Mouse (Mus musculus): ENCODE data around the gene Obsl1. TPM values are rescaled to one million over a fixed set of nuclear protein-coding genes. Genes with fewer than 3 reads are reported as not detected.

Gene Obsl1
- total and polyA plus RNA-seq, 3 experiments, result 0.47 to 0.84 TPM; not detected in 1

GRCm38 (mm10) chr1:75444208-75444607 is 62.0 kb downstream of the Obsl1 start:
- no peak overlapping the region for H3K27ac ChIP-seq (ENCODE audit: insufficient read depth, low read depth)
- H3K4me1 ChIP-seq (ENCODE audit: control insufficient read depth in 1 of 2, insufficient read depth in 2 of 2), result peaks cover 17 to 28% of the 10 kb centered on the region in 2 experiments
- H3K4me3 ChIP-seq (replicated peaks in 1 of 3; ENCODE audit: low read depth in 2 of 3, low read length in 2 of 3, poor library complexity in 1 of 3), result no peak overlapping the region
- dilution Hi-C loops (cut with MboI; ENCODE audit: extremely low pct_ligation_motif_present, extremely low pct_unique_long_range_greater_than_20kb, low sequenced_read_pairs), result no loop called here
- H3K79me2 ChIP-seq (replicated peaks; ENCODE audit: control insufficient read depth, extremely low read depth, insufficient read depth, poor library complexity, severe bottlenecking), result no peaks in the 10 kb centered on the region
- peaks cover 33 to 49% of the 10 kb centered on the region in 2 experiments for H3K36me3 ChIP-seq (replicated peaks in 1 of 2; ENCODE audit: control insufficient read depth in 1 of 2, insufficient read depth in 1 of 2, low read length in 1 of 2)
- no peak for DNase-seq (ENCODE audit: extremely low read depth)
- no peak overlapping the region for H3K9ac ChIP-seq (ENCODE audit: insufficient read depth, low read depth)
- no peaks in the 10 kb centered on the region for H3K9me3 ChIP-seq (replicated peaks; ENCODE audit: low read length)
- H3K27me3 ChIP-seq (replicated peaks), result peaks cover 29% of the 10 kb centered on the region
- in situ Hi-C loops (cut with MboI; ENCODE audit: low pct_ligation_motif_present, low pct_unique_long_range_greater_than_20kb, low sequenced_read_pairs), result no loop called here
- H3K4me2 ChIP-seq (ENCODE audit: insufficient read depth, low read depth, poor library complexity, severe bottlenecking), result no peak overlapping the region
- TF ChIP-seq HCFC1 (IDR thresholded peaks at IDR 0.05; ENCODE audit: low read depth, low read length), result no peak
- no peak for TF ChIP-seq MYC (IDR thresholded peaks at IDR 0.05; ENCODE audit: low read depth, low read length)

GRCm38 (mm10) chr1:75443247-75444024 is 62.8 kb downstream of the Obsl1 start:
- TF ChIP-seq ETS1 (conservative IDR thresholded peaks at IDR 0.05; ENCODE audit: low read depth, low read length) (no peak), EP300 (IDR thresholded peaks at IDR 0.05; ENCODE audit: low read length) (no peak)
- no peak for DNase-seq (ENCODE audit: extremely low read depth)
- Histone ChIP-seq H3K4me2 (ENCODE audit: insufficient read depth, low read depth, poor library complexity, severe bottlenecking) (no peak overlapping the region), H3K4me3 (replicated peaks in 1 of 3; ENCODE audit: low read depth in 2 of 3, low read length in 2 of 3, poor library complexity in 1 of 3) (no peak overlapping the region), H3K27ac (ENCODE audit: insufficient read depth, low read depth) (no peak overlapping the region), H3K79me2 (replicated peaks; ENCODE audit: control insufficient read depth, extremely low read depth, insufficient read depth, poor library complexity, severe bottlenecking) (no peaks in the 10 kb centered on the region), H3K27me3 (replicated peaks) (peaks cover 23% of the 10 kb centered on the region), H3K4me1 (ENCODE audit: control insufficient read depth in 1 of 2, insufficient read depth in 2 of 2) (peaks cover 12 to 22% of the 10 kb centered on the region in 2 experiments; a peak in 3 of 4 replicates), H3K9ac (ENCODE audit: insufficient read depth, low read depth) (no peak overlapping the region), H3K9me3 (replicated peaks; ENCODE audit: low read length) (no peaks in the 10 kb centered on the region), H3K36me3 (replicated peaks in 1 of 2; ENCODE audit: control insufficient read depth in 1 of 2, insufficient read depth in 1 of 2, low read length in 1 of 2) (peaks cover 34 to 56% of the 10 kb centered on the region in 2 experiments)
- dilution Hi-C loops (cut with MboI; ENCODE audit: extremely low pct_ligation_motif_present, extremely low pct_unique_long_range_greater_than_20kb, low sequenced_read_pairs) (no loop called here), in situ Hi-C loops (cut with MboI; ENCODE audit: low pct_ligation_motif_present, low pct_unique_long_range_greater_than_20kb, low sequenced_read_pairs) (no loop called here)

GRCm38 (mm10) chr1:75442811-75443210 is 63.4 kb downstream of the Obsl1 start:
- no peaks in the 10 kb centered on the region for H3K9me3 ChIP-seq (replicated peaks; ENCODE audit: low read length)
- H3K27ac ChIP-seq (ENCODE audit: insufficient read depth, low read depth), result no peak overlapping the region
- H3K79me2 ChIP-seq (replicated peaks; ENCODE audit: control insufficient read depth, extremely low read depth, insufficient read depth, poor library complexity, severe bottlenecking), result no peaks in the 10 kb centered on the region
- H3K4me2 ChIP-seq (ENCODE audit: insufficient read depth, low read depth, poor library complexity, severe bottlenecking), result no peak overlapping the region
- H3K36me3 ChIP-seq (replicated peaks in 1 of 2; ENCODE audit: control insufficient read depth in 1 of 2, insufficient read depth in 1 of 2, low read length in 1 of 2), result peaks cover 34 to 61% of the 10 kb centered on the region in 2 experiments
- no peak for DNase-seq (ENCODE audit: extremely low read depth)
- H3K4me3 ChIP-seq (replicated peaks in 1 of 3; ENCODE audit: low read depth in 2 of 3, low read length in 2 of 3, poor library complexity in 1 of 3), result no peak overlapping the region
- dilution Hi-C loops (cut with MboI; ENCODE audit: extremely low pct_ligation_motif_present, extremely low pct_unique_long_range_greater_than_20kb, low sequenced_read_pairs), result no loop called here
- no peak overlapping the region for H3K9ac ChIP-seq (ENCODE audit: insufficient read depth, low read depth)
- peaks cover 17% of the 10 kb centered on the region for H3K27me3 ChIP-seq (replicated peaks)
- in situ Hi-C loops (cut with MboI; ENCODE audit: low pct_ligation_motif_present, low pct_unique_long_range_greater_than_20kb, low sequenced_read_pairs), result no loop called here
- H3K4me1 ChIP-seq (ENCODE audit: control insufficient read depth in 1 of 2, insufficient read depth in 2 of 2), result peaks cover 12 to 18% of the 10 kb centered on the region in 2 experiments; a peak in 3 of 4 replicates
- TF ChIP-seq CTCF (conservative IDR thresholded peaks at IDR 0.05 in 1 of 2, IDR thresholded peaks at IDR 0.05 in 1 of 2; ENCODE audit: low read depth in 2 of 2, low read length in 2 of 2) (no peak), EP300 (IDR thresholded peaks at IDR 0.05; ENCODE audit: low read length) (no peak), MYC (IDR thresholded peaks at IDR 0.05; ENCODE audit: low read depth, low read length) (no peak), BHLHE40 (IDR thresholded peaks at IDR 0.05; ENCODE audit: low read depth, low read length) (no peak), IRF4 (IDR thresholded peaks at IDR 0.05; ENCODE audit: low read depth, low read length) (no peak), POLR2AphosphoS2 (IDR thresholded peaks at IDR 0.05; ENCODE audit: low read depth, low read length) (no peak), MAZ (IDR thresholded peaks at IDR 0.05; ENCODE audit: low read depth, low read length) (no peak), ZKSCAN1 (IDR thresholded peaks at IDR 0.05; ENCODE audit: borderline replicate concordance, low read depth, low read length) (no peak), ETS1 (conservative IDR thresholded peaks at IDR 0.05; ENCODE audit: low read depth, low read length) (no peak), JUND (conservative IDR thresholded peaks at IDR 0.05; ENCODE audit: low read depth, low read length) (no peak), NRF1 (IDR thresholded peaks at IDR 0.05; ENCODE audit: low read depth, low read length) (no peak), USF2 (conservative IDR thresholded peaks at IDR 0.05; ENCODE audit: low read depth, low read length) (no peak), NELFE (IDR thresholded peaks at IDR 0.05; ENCODE audit: low read depth, low read length) (no peak), TCF12 (IDR thresholded peaks at IDR 0.05; ENCODE audit: low read depth, low read length) (no peak), MEF2A (IDR thresholded peaks at IDR 0.05; ENCODE audit: borderline replicate concordance, low read depth, low read length) (no peak), ELF1 (IDR thresholded peaks at IDR 0.05; ENCODE audit: low read depth, low read length) (no peak), RCOR1 (conservative IDR thresholded peaks at IDR 0.05; ENCODE audit: low read depth, low read length) (no peak), MXI1 (IDR thresholded peaks at IDR 0.05; ENCODE audit: low read depth, low read length) (no peak)
